Mouse (Mus musculus) neural tube, embryonic 14.5 days (tissue): ENCODE data around the gene Capn8. TPM values are rescaled to one million over a fixed set of nuclear protein-coding genes. Genes with fewer than 3 reads are reported as not detected.
"Not testable (repeated sequence)": the region's sequence is repeated elsewhere in the genome, so short reads cannot be mapped to it uniquely, and the experiment has no call there.

Experiments
- ATAC-seq: fragments of 200-750 bp; cut with Nextera tagmentation; 2 replicates; pipeline ENCODE4 v1.8.0; 2017; ENCODE audit warnings: low read depth, mild to moderate bottlenecking, moderate TSS enrichment, moderate library complexity
- H3K27ac ChIP-seq: fragments of 300-500 bp; sonication (generic); 2 replicates; pipeline ENCODE4 v1.5.1; 2014; ENCODE audit warnings: low read depth, mild to moderate bottlenecking, control low read depth, low read length, moderate library complexity, mixed read lengths
- H3K27me3 ChIP-seq: fragments of 300-500 bp; sonication (generic); 2 replicates; pipeline ENCODE4 v1.6.1; 2014; ENCODE audit warnings: low read length; ENCODE audit not compliant: control insufficient read depth, insufficient read depth
- H3K36me3 ChIP-seq: fragments of 300-500 bp; sonication (generic); 2 replicates; pipeline ENCODE4 v1.6.1; 2014; ENCODE audit warnings: low read length, mixed read lengths; ENCODE audit not compliant: control insufficient read depth, insufficient read depth
- H3K4me1 ChIP-seq: fragments of 300-500 bp; sonication (generic); 2 replicates; pipeline ENCODE4 v1.6.1; 2014; ENCODE audit warnings: low read length; ENCODE audit not compliant: control insufficient read depth, insufficient read depth
- H3K4me2 ChIP-seq: fragments of 300-500 bp; sonication (generic); 2 replicates; pipeline ENCODE4 v1.6.1; 2014; ENCODE audit warnings: mild to moderate bottlenecking, low read depth, low read length, control low read depth
- H3K4me3 ChIP-seq: fragments of 300-500 bp; sonication (generic); 2 replicates; pipeline ENCODE4 v1.5.1; 2014; ENCODE audit warnings: low read depth, low read length, control low read depth, mixed read lengths
- H3K9ac ChIP-seq: fragments of 300-500 bp; sonication (generic); replicated peaks from 2 replicates; pipeline ENCODE4 v1.6.1; 2014; ENCODE audit warnings: low read depth, mild to moderate bottlenecking, control low read depth, low read length, mixed read lengths
- H3K9me3 ChIP-seq: fragments of 300-500 bp; sonication (generic); 2 replicates; pipeline ENCODE4 v1.6.1; 2016; ENCODE audit warnings: low read length; ENCODE audit not compliant: control insufficient read depth
- WGBS: fragments of 180-500 bp; shearing (Covaris S2); extraction: QIAGEN DNeasy Blood & Tissue Kit; methylation state at CpG from one replicate; pipeline ENCODE4 v1.1.7; 2014; 5-methylcytosine and 5-hydroxymethylcytosine counted together
- polyA plus RNA-seq: library from polyadenylated mRNA; unstranded; fragments of >200 nt; fragmentation: Nextera tagmentation; extraction: Ambion mirVana; gene quantifications from 2 replicates; pipeline ENCODE4 v1.2.1, GENCODE M21; 2014

Gene Capn8
- polyA plus RNA-seq, 1 experiment from 2014 or later = not detected

DNA sequence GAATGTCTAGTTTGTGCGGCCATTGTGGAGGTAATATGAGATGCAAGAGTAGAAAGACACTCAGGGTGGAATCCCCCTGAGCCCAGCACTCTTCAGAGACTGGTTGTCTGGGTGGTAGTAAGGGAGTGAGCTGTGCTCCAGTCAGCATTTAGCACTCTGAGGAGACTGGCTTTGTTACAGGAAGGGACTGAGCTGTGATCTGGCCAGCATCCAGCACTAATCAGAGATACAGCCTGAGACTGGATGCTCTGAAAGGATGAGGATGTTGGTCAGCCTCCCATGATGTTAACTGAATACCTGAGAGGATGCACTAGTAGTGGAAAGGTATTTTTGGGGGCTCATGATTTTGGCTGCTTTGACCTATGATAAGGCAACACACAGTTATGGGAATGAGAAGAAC lies 61.4 kb downstream of the Capn8 start:
- Histone ChIP-seq H3K9me3 (no peaks in the 10 kb centered on the region), H3K36me3 (no peaks in the 10 kb centered on the region), H3K9ac (no peak overlapping the region), H3K4me2 (no peak overlapping the region), H3K4me1 (no peaks in the 10 kb centered on the region), H3K27ac (no peak overlapping the region), H3K4me3 (no peak overlapping the region), H3K27me3 (no peaks in the 10 kb centered on the region)
- no peak for ATAC-seq
- 74% methylated on average over 1 of the region's 1 CpGs for WGBS

DNA sequence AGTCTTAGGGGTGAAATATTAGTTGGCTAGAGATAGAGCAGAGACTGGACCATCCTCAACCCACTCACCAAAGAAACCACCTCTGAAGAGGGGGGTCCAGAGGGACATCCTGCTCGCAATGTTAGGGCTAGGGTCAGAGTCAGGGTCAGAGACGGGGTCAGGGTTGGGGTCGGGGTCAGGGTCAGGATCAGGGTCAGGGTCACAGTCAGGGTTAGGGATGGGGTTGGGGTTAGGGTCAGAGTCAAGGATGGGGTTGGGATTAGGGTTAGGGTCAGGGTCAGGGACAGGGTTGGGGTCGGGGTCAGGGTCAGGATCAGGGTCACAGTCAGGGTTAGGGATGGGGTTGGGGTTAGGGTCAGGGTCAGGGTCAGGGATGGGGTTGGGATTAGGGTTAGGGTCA lies 64.4 kb downstream of the Capn8 start:
- H3K27me3 ChIP-seq = no peaks in the 10 kb centered on the region
- no peak overlapping the region for H3K27ac ChIP-seq
- no peak overlapping the region for H3K4me3 ChIP-seq
- ATAC-seq = no peak
- H3K4me1 ChIP-seq = no peaks in the 10 kb centered on the region
- H3K9me3 ChIP-seq = no peaks in the 10 kb centered on the region
- no peaks in the 10 kb centered on the region for H3K36me3 ChIP-seq
- 93% methylated on average over 4 of the region's 4 CpGs for WGBS
- H3K4me2 ChIP-seq = no peak overlapping the region
- H3K9ac ChIP-seq = no peak overlapping the region

DNA sequence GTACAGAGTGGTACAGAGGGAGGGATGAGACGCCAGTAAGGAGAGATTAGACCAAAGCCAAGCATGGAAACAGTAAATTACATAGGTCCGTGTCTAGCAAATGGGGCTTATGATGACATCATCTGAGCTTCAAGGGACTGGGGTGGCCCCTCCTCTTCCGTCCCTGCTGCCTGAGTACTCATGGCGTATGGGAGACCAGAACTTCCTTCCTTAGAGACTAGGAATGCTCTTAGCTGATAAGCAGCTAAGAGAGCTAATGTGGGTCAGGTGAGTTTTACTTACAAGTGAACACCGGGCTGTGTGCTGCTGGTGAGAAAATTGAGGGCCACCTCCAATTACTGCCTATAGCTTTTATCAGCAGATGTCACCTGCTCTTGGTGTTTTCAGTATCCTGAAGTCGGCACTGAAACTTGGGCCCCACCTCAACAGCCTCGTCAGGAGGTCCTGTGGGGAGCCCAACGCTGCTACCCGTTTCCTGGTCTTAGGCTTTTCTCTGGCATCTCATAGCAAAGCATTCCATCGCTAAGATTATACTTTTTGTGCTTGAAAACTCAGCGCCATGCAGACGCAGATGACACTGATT lies 69.0 kb downstream of the Capn8 start:
- Histone ChIP-seq H3K36me3 (no peaks in the 10 kb centered on the region), H3K9ac (no peak overlapping the region), H3K27ac (no peak overlapping the region), H3K27me3 (no peaks in the 10 kb centered on the region), H3K4me1 (peaks cover 1% of the 10 kb centered on the region; the same call in 1 of the 2 replicates), H3K4me3 (no peak overlapping the region), H3K4me2 (no peak overlapping the region), H3K9me3 (no peaks in the 10 kb centered on the region)
- WGBS = 88% methylated on average over 12 of the region's 12 CpGs
- ATAC-seq = no peak

DNA sequence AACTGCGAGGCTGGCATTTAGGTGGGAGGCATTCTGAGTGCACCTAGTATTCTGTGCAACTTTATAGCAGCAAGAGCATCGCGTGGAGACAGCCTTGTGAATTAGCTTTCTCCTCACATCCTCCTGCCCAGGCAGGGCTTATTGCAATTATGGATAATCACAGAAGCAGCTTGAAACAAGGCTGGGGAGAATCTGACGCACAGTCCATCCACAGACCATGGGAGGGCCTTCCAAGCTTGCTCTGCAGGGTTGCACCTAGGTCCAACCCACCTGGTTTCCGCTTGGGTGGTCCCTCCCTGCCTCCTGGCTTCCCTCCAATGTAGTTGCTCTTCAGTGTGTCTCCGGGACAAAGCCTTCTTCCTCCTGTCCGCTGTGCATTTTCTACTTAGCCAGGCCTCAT lies 74.2 kb downstream of the Capn8 start:
- ATAC-seq = no peak; the same call in 1 of the 2 replicates
- Histone ChIP-seq H3K9me3 (no peaks in the 10 kb centered on the region), H3K27ac (no peak overlapping the region), H3K36me3 (no peaks in the 10 kb centered on the region), H3K4me1 (peaks cover 11% of the 10 kb centered on the region; the same call in 1 of the 2 replicates), H3K9ac (no peak overlapping the region), H3K27me3 (no peaks in the 10 kb centered on the region), H3K4me3 (no peak overlapping the region), H3K4me2 (no peak overlapping the region)
- 15% methylated on average over 7 of the region's 7 CpGs for WGBS

- H3K36me3 ChIP-seq = no peaks in the 10 kb centered on the region
- H3K4me2 ChIP-seq = no peak overlapping the region
- no peaks in the 10 kb centered on the region for H3K27me3 ChIP-seq
- ATAC-seq = no peak
- no peak overlapping the region for H3K9ac ChIP-seq
- no peaks in the 10 kb centered on the region for H3K9me3 ChIP-seq
- no peak overlapping the region for H3K4me3 ChIP-seq
- H3K4me1 ChIP-seq = peaks cover 11% of the 10 kb centered on the region; the same call in 1 of the 2 replicates
- WGBS = 66% methylated on average over 5 of the region's 5 CpGs
- no peak overlapping the region for H3K27ac ChIP-seq
Measured at GRCm38 (mm10) chr1:182639456-182639855, 74.6 kb downstream of the Capn8 start.

- no peak overlapping the region for H3K4me3 ChIP-seq
- no peaks in the 10 kb centered on the region for H3K27me3 ChIP-seq
- WGBS = 65% methylated on average over 4 of the region's 4 CpGs
- no peak overlapping the region for H3K4me2 ChIP-seq
- no peak overlapping the region for H3K27ac ChIP-seq
- ATAC-seq = no peak
- peaks cover 16% of the 10 kb centered on the region for H3K4me1 ChIP-seq
- H3K9me3 ChIP-seq = no peaks in the 10 kb centered on the region
- no peak overlapping the region for H3K9ac ChIP-seq
- H3K36me3 ChIP-seq = no peaks in the 10 kb centered on the region
Measured at GRCm38 (mm10) chr1:182640094-182640493, 75.3 kb downstream of the Capn8 start.

DNA sequence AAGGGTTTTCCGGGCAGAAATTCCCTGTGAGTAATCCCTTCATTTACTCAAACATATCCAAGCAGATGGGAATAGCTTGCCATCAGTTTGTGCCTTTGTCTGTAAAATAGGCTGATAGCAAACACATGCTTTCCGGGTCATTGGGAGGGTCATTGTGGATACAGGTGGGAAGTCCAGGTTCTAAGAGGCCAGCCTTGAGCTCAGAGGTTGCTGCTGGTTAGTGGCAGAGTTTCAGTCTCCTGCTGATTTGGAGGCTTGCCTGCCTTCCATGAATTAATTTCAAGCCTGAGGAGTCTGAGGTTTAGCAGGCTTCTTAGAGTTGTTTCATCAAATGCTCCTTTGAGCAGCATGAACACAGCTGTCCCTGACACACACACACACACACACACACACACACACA lies 78.0 kb downstream of the Capn8 start:
- WGBS = 59% methylated on average over 2 of the region's 2 CpGs
- peaks cover 20% of the 10 kb centered on the region for H3K4me1 ChIP-seq
- no peak overlapping the region for H3K9ac ChIP-seq
- H3K27me3 ChIP-seq = no peaks in the 10 kb centered on the region
- no peaks in the 10 kb centered on the region for H3K36me3 ChIP-seq
- no peaks in the 10 kb centered on the region for H3K9me3 ChIP-seq
- H3K27ac ChIP-seq = no peak overlapping the region
- no peak overlapping the region for H3K4me3 ChIP-seq
- ATAC-seq = no peak
- H3K4me2 ChIP-seq = no peak overlapping the region

DNA sequence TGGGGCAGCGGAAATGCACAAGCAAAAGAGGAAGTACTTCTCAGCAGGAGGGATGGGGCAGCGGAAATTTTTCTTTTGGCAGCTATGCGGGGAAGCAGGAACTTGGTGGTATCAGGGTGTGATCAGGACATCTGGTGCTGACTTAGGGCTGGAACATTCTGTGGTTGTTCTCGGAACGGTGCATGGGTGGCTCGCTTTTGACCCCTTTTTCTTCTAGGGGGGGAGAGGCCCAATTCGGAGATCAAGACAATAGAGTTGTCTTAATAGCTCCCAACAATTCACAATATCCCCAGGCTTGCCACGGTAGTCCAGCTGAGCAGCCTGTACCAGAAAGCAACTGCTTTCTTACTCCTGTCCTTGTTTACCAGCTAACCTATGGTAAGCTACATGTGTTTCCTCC lies 79.6 kb downstream of the Capn8 start:
- H3K9me3 ChIP-seq, ATAC-seq, H3K27me3 ChIP-seq, H3K27ac ChIP-seq, H3K4me3 ChIP-seq, H3K36me3 ChIP-seq, H3K9ac ChIP-seq, H3K4me2 ChIP-seq: not testable (repeated sequence)
- H3K4me1 ChIP-seq = peaks cover 13% of the 10 kb centered on the region
- 72% methylated on average over 8 of the region's 8 CpGs for WGBS

DNA sequence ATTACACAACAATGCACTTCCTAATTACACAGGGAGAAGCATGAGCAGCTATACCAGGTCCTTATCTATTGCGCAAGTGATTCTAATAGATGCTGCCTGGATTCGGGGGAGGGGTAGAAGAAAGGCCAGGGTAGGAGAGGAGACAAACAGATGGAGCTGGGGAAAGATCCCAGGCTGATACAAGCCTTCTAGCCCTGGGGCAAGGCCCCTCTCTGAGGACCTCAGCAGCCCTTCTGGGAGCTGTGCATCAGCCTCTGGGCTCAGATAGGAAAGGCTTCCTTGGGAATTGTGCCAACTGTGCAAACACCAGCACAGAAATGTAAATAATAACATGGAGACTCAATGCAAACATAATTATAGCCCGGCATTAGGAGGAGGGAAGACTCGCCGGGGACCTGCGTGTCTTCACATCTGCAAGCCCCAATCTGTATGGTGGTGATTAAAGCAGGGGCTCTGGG lies 80.4 kb downstream of the Capn8 start:
- peaks cover 13% of the 10 kb centered on the region for H3K4me1 ChIP-seq
- 28% methylated on average over 6 of the region's 6 CpGs for WGBS
- H3K4me3 ChIP-seq = no peak overlapping the region
- no peaks in the 10 kb centered on the region for H3K9me3 ChIP-seq
- peak overlapping the region; percentile 70 for H3K27ac ChIP-seq
- no peaks in the 10 kb centered on the region for H3K27me3 ChIP-seq
- no peaks in the 10 kb centered on the region for H3K36me3 ChIP-seq
- no peak overlapping the region; the same call in 1 of the 2 replicates for H3K9ac ChIP-seq
- H3K4me2 ChIP-seq = no peak overlapping the region
- peak; percentile 77 for ATAC-seq
